Mouse (Mus musculus): Measurements from ENCODE around the gene Gja8. TPM values are rescaled to one million over a fixed set of nuclear protein-coding genes. Genes with fewer than 3 reads are reported as not detected.

Gja8 gene
- polyA plus RNA-seq, 1 experiment from 2014 or later, result 0.04 TPM

- Histone ChIP-seq H3K9me3 (ENCODE audit: control insufficient read depth, low read length) (no peaks in the 10 kb centered on the region), H3K4me3 (ENCODE audit: low read length) (no peak overlapping the region), H3K36me3 (ENCODE audit: control insufficient read depth, insufficient read depth, low read length) (peaks cover 4% of the 10 kb centered on the region; the same call in 1 of the 2 replicates), H3K9ac (ENCODE audit: low read depth, low read length) (no peak overlapping the region), H3K4me1 (ENCODE audit: control insufficient read depth, insufficient read depth, low read length) (no peaks in the 10 kb centered on the region), H3K27me3 (replicated peaks; ENCODE audit: control insufficient read depth, insufficient read depth, low read length) (no peaks in the 10 kb centered on the region), H3K4me2 (ENCODE audit: low read depth, low read length) (no peak overlapping the region), H3K27ac (ENCODE audit: low read length) (no peak overlapping the region)
- WGBS, result 94% methylated on average over 14 of the region's 14 CpGs
- no peak for ATAC-seq
These were observed 43.6 kb downstream of the Gja8 start for GRCm38 (mm10) chr3:96882061-96882849.

GRCm38 (mm10) chr3:96881557-96881956, 44.3 kb downstream of the Gja8 start:
- Histone ChIP-seq H3K9me3 (ENCODE audit: control insufficient read depth, low read length) (no peaks in the 10 kb centered on the region), H3K9ac (ENCODE audit: low read depth, low read length) (no peak overlapping the region), H3K36me3 (ENCODE audit: control insufficient read depth, insufficient read depth, low read length) (peaks cover 4% of the 10 kb centered on the region; the same call in 1 of the 2 replicates), H3K27me3 (replicated peaks; ENCODE audit: control insufficient read depth, insufficient read depth, low read length) (no peaks in the 10 kb centered on the region), H3K4me2 (ENCODE audit: low read depth, low read length) (no peak overlapping the region), H3K4me3 (ENCODE audit: low read length) (no peak overlapping the region), H3K4me1 (ENCODE audit: control insufficient read depth, insufficient read depth, low read length) (no peaks in the 10 kb centered on the region), H3K27ac (ENCODE audit: low read length) (no peak overlapping the region)
- ATAC-seq, result no peak
- WGBS, result 78% methylated on average over 6 of the region's 6 CpGs

- ATAC-seq, result no peak
These were observed 45.4 kb downstream of the Gja8 start for GRCm38 (mm10) chr3:96880385-96880784.

GRCm38 (mm10) chr3:96879536-96879935, 46.3 kb downstream of the Gja8 start:
- 83% methylated on average over 9 of the region's 9 CpGs for WGBS
- H3K9ac ChIP-seq (ENCODE audit: low read depth, low read length), result no peak overlapping the region
- H3K9me3 ChIP-seq (ENCODE audit: control insufficient read depth, low read length), result no peaks in the 10 kb centered on the region
- no peaks in the 10 kb centered on the region for H3K27me3 ChIP-seq (replicated peaks; ENCODE audit: control insufficient read depth, insufficient read depth, low read length)
- no peak for ATAC-seq
- H3K27ac ChIP-seq (ENCODE audit: low read length), result no peak overlapping the region
- peaks cover 4% of the 10 kb centered on the region; the same call in 1 of the 2 replicates for H3K36me3 ChIP-seq (ENCODE audit: control insufficient read depth, insufficient read depth, low read length)
- no peak overlapping the region for H3K4me2 ChIP-seq (ENCODE audit: low read depth, low read length)
- no peak overlapping the region for H3K4me3 ChIP-seq (ENCODE audit: low read length)
- peaks cover 8% of the 10 kb centered on the region; the same call in 1 of the 2 replicates for H3K4me1 ChIP-seq (ENCODE audit: control insufficient read depth, insufficient read depth, low read length)

More at GRCm38 (mm10) chr3:96880385-96880784, 45.4 kb downstream of the Gja8 start:
- Histone ChIP-seq H3K4me3 (ENCODE audit: low read length) (no peak overlapping the region), H3K9ac (ENCODE audit: low read depth, low read length) (no peak overlapping the region), H3K9me3 (ENCODE audit: control insufficient read depth, low read length) (no peaks in the 10 kb centered on the region), H3K4me1 (ENCODE audit: control insufficient read depth, insufficient read depth, low read length) (peaks cover 5% of the 10 kb centered on the region; the same call in 1 of the 2 replicates), H3K4me2 (ENCODE audit: low read depth, low read length) (no peak overlapping the region), H3K36me3 (ENCODE audit: control insufficient read depth, insufficient read depth, low read length) (peaks cover 4% of the 10 kb centered on the region; the same call in 1 of the 2 replicates), H3K27me3 (replicated peaks; ENCODE audit: control insufficient read depth, insufficient read depth, low read length) (no peaks in the 10 kb centered on the region), H3K27ac (ENCODE audit: low read length) (no peak overlapping the region)
- WGBS, result 89% methylated on average over 4 of the region's 4 CpGs

- peak; percentile 94 for ATAC-seq
- Histone ChIP-seq H3K27me3 (replicated peaks; ENCODE audit: control insufficient read depth, insufficient read depth, low read length) (no peaks in the 10 kb centered on the region), H3K4me1 (ENCODE audit: control insufficient read depth, insufficient read depth, low read length) (peaks cover 10% of the 10 kb centered on the region; the same call in 1 of the 2 replicates), H3K9me3 (ENCODE audit: control insufficient read depth, low read length) (no peaks in the 10 kb centered on the region), H3K4me2 (ENCODE audit: low read depth, low read length) (peak overlapping the region; percentile 6; the same call in 1 of the 2 replicates), H3K27ac (ENCODE audit: low read length) (peak overlapping the region; percentile 89), H3K4me3 (ENCODE audit: low read length) (no peak overlapping the region), H3K9ac (ENCODE audit: low read depth, low read length) (no peak overlapping the region), H3K36me3 (ENCODE audit: control insufficient read depth, insufficient read depth, low read length) (peaks cover 14% of the 10 kb centered on the region; the same call in 1 of the 2 replicates)
- WGBS, result 47% methylated on average over 7 of the region's 7 CpGs
These were observed 50.8 kb downstream of the Gja8 start for GRCm38 (mm10) chr3:96874808-96875571.

GRCm38 (mm10) chr3:96872501-96872900, 53.3 kb downstream of the Gja8 start:
- H3K27me3 ChIP-seq (replicated peaks; ENCODE audit: control insufficient read depth, insufficient read depth, low read length), result no peaks in the 10 kb centered on the region
- peaks cover 18% of the 10 kb centered on the region; the same call in 1 of the 2 replicates for H3K36me3 ChIP-seq (ENCODE audit: control insufficient read depth, insufficient read depth, low read length)
- no peak overlapping the region for H3K4me2 ChIP-seq (ENCODE audit: low read depth, low read length)
- H3K27ac ChIP-seq (ENCODE audit: low read length), result no peak overlapping the region
- peaks cover 10% of the 10 kb centered on the region; the same call in 1 of the 2 replicates for H3K4me1 ChIP-seq (ENCODE audit: control insufficient read depth, insufficient read depth, low read length)
- 89% methylated on average over 8 of the region's 8 CpGs for WGBS
- H3K4me3 ChIP-seq (ENCODE audit: low read length), result no peak overlapping the region
- no peak overlapping the region for H3K9ac ChIP-seq (ENCODE audit: low read depth, low read length)
- ATAC-seq, result no peak
- H3K9me3 ChIP-seq (ENCODE audit: control insufficient read depth, low read length), result no peaks in the 10 kb centered on the region

- H3K4me2 ChIP-seq (ENCODE audit: low read depth, low read length), result no peak overlapping the region
- 88% methylated on average over 8 of the region's 8 CpGs for WGBS
These were observed 54.8 kb downstream of the Gja8 start for GRCm38 (mm10) chr3:96871070-96871469.

GRCm38 (mm10) chr3:96870270-96870669, 55.5 kb downstream of the Gja8 start:
- Histone ChIP-seq H3K4me3 (ENCODE audit: low read length) (no peak overlapping the region), H3K9me3 (ENCODE audit: control insufficient read depth, low read length) (no peaks in the 10 kb centered on the region), H3K36me3 (ENCODE audit: control insufficient read depth, insufficient read depth, low read length) (peaks cover 18% of the 10 kb centered on the region; the same call in 1 of the 2 replicates), H3K4me2 (ENCODE audit: low read depth, low read length) (no peak overlapping the region), H3K4me1 (ENCODE audit: control insufficient read depth, insufficient read depth, low read length) (peaks cover 4% of the 10 kb centered on the region; the same call in 1 of the 2 replicates), H3K27ac (ENCODE audit: low read length) (no peak overlapping the region), H3K9ac (ENCODE audit: low read depth, low read length) (no peak overlapping the region), H3K27me3 (replicated peaks; ENCODE audit: control insufficient read depth, insufficient read depth, low read length) (no peaks in the 10 kb centered on the region)
- 94% methylated on average over 2 of the region's 2 CpGs for WGBS
- no peak for ATAC-seq

More at GRCm38 (mm10) chr3:96871070-96871469, 54.8 kb downstream of the Gja8 start:
- no peaks in the 10 kb centered on the region for H3K9me3 ChIP-seq (ENCODE audit: control insufficient read depth, low read length)
- H3K4me1 ChIP-seq (ENCODE audit: control insufficient read depth, insufficient read depth, low read length), result peaks cover 7% of the 10 kb centered on the region; the same call in 1 of the 2 replicates
- H3K27me3 ChIP-seq (replicated peaks; ENCODE audit: control insufficient read depth, insufficient read depth, low read length), result no peaks in the 10 kb centered on the region
- H3K27ac ChIP-seq (ENCODE audit: low read length), result no peak overlapping the region
- H3K9ac ChIP-seq (ENCODE audit: low read depth, low read length), result no peak overlapping the region
- peaks cover 18% of the 10 kb centered on the region; the same call in 1 of the 2 replicates for H3K36me3 ChIP-seq (ENCODE audit: control insufficient read depth, insufficient read depth, low read length)
- no peak overlapping the region for H3K4me3 ChIP-seq (ENCODE audit: low read length)
- no peak for ATAC-seq

GRCm38 (mm10) chr3:96869091-96869490, 56.7 kb downstream of the Gja8 start:
- Histone ChIP-seq H3K36me3 (ENCODE audit: control insufficient read depth, insufficient read depth, low read length) (peaks cover 18% of the 10 kb centered on the region; the same call in 1 of the 2 replicates), H3K9me3 (ENCODE audit: control insufficient read depth, low read length) (no peaks in the 10 kb centered on the region), H3K4me1 (ENCODE audit: control insufficient read depth, insufficient read depth, low read length) (no peaks in the 10 kb centered on the region), H3K9ac (ENCODE audit: low read depth, low read length) (no peak overlapping the region), H3K4me3 (ENCODE audit: low read length) (no peak overlapping the region), H3K4me2 (ENCODE audit: low read depth, low read length) (no peak overlapping the region), H3K27ac (ENCODE audit: low read length) (no peak overlapping the region), H3K27me3 (replicated peaks; ENCODE audit: control insufficient read depth, insufficient read depth, low read length) (no peaks in the 10 kb centered on the region)
- no peak for ATAC-seq
- 97% methylated on average over 7 of the region's 7 CpGs for WGBS

All from intestine, embryonic 16.5 days (tissue).